Mouse (Mus musculus) spleen, postnatal 14 days (tissue): Measurements from ENCODE around the gene Cacna1d.

Source experiments
- DNase-seq, 2 experiments: peaks; one replicate each; pipeline ENCODE4 v3.0.0; 2021 to 2022; ENCODE audit warnings: low spot score in 2 of 2

The Cacna1d gene

GRCm38 (mm10) chr14:30270350-30270749, 220.9 kb downstream of the Cacna1d start:
- no peak for DNase-seq

- peak in 1 of 2 experiments; percentile 30 for DNase-seq
These were observed 225.5 kb downstream of the Cacna1d start for GRCm38 (mm10) chr14:30265728-30266127.

- no peak for DNase-seq
These were observed 229.5 kb downstream of the Cacna1d start for GRCm38 (mm10) chr14:30261561-30262251.

GRCm38 (mm10) chr14:30257626-30258025, 233.6 kb downstream of the Cacna1d start:
- peak in 1 of 2 experiments; percentile 0 for DNase-seq

- no peak for DNase-seq
These were observed 234.8 kb downstream of the Cacna1d start for GRCm38 (mm10) chr14:30256486-30256885.

GRCm38 (mm10) chr14:30255701-30256400, 235.4 kb downstream of the Cacna1d start:
- DNase-seq: peak in 1 of 2 experiments; percentile 3

GRCm38 (mm10) chr14:30254776-30255175, 236.5 kb downstream of the Cacna1d start:
- peak in 1 of 2 experiments; percentile 1 for DNase-seq

- no peak for DNase-seq
These were observed 238.4 kb downstream of the Cacna1d start for GRCm38 (mm10) chr14:30252824-30253223.

- no peak for DNase-seq
These were observed 239.9 kb downstream of the Cacna1d start for GRCm38 (mm10) chr14:30251351-30251750.

- DNase-seq: peak in 1 of 2 experiments; percentile 21
These were observed 241.7 kb downstream of the Cacna1d start for GRCm38 (mm10) chr14:30249591-30249990.

GRCm38 (mm10) chr14:30248811-30249210, 242.4 kb downstream of the Cacna1d start:
- no peak for DNase-seq

GRCm38 (mm10) chr14:30248121-30248520, 243.1 kb downstream of the Cacna1d start:
- no peak for DNase-seq

GRCm38 (mm10) chr14:30247606-30248005, 243.6 kb downstream of the Cacna1d start:
- no peak for DNase-seq

- DNase-seq: no peak
These were observed 246.5 kb downstream of the Cacna1d start for GRCm38 (mm10) chr14:30244776-30245175.

GRCm38 (mm10) chr14:30242818-30243205, 248.4 kb downstream of the Cacna1d start:
- DNase-seq: no peak

- DNase-seq: peak in 1 of 2 experiments; percentile 21
These were observed 249.0 kb downstream of the Cacna1d start for GRCm38 (mm10) chr14:30242166-30242817.

GRCm38 (mm10) chr14:30240916-30241515, 250.2 kb downstream of the Cacna1d start:
- DNase-seq: no peak

- no peak for DNase-seq
These were observed 252.4 kb downstream of the Cacna1d start for GRCm38 (mm10) chr14:30238807-30239206.

- DNase-seq: no peak
These were observed 266.1 kb downstream of the Cacna1d start for GRCm38 (mm10) chr14:30225161-30225560.

GRCm38 (mm10) chr14:30222101-30222500, 269.2 kb downstream of the Cacna1d start:
- DNase-seq: no peak

- no peak for DNase-seq
These were observed 271.4 kb downstream of the Cacna1d start for GRCm38 (mm10) chr14:30219851-30220250.

- no peak for DNase-seq
These were observed 273.1 kb downstream of the Cacna1d start for GRCm38 (mm10) chr14:30218114-30218513.
